Mouse (Mus musculus) spleen, adult 2 months (tissue): ENCODE measurements around the gene Sbno2.

Experiments
- CTCF ChIP-seq: fragments of 200-500 bp; IDR thresholded peaks from 2 replicates; pipeline ENCODE4 v1.5.1; 2011; ENCODE audit warnings: mild to moderate bottlenecking, inconsistent platforms; ENCODE audit not compliant: insufficient read depth, insufficient read length, insufficient replicate concordance; ENCODE audit errors: extremely low read depth
- POLR2A ChIP-seq: fragments of 200-500 bp; IDR thresholded peaks from 2 replicates; pipeline ENCODE4 v1.6.1; 2011; ENCODE audit warnings: low read depth, low read length, inconsistent platforms

GRCm38 (mm10) chr10:80118552-80118951 is 13.2 kb upstream of the Sbno2 start:
- TF ChIP-seq CTCF (no peak), POLR2A (no peak)
